Mouse (Mus musculus) ES-Bruce4 (cell line): ENCODE measurements around the gene Medag. TPM values are rescaled to one million over a fixed set of nuclear protein-coding genes. Genes with fewer than 3 reads are reported as not detected.

Experiments
- H3K27ac ChIP-seq: 2 replicates; pipeline ENCODE4 v1.5.1; 2012; ENCODE audit warnings: low read length, inconsistent platforms; ENCODE audit not compliant: insufficient read depth
- H3K27me3 ChIP-seq: 2 replicates; pipeline ENCODE4 v1.6.1; 2012; ENCODE audit warnings: mild to moderate bottlenecking, low read length, inconsistent platforms; ENCODE audit not compliant: control insufficient read depth, poor library complexity, insufficient read depth, severe bottlenecking
- H3K36me3 ChIP-seq: 2 replicates; pipeline ENCODE4 v1.6.1; 2012; ENCODE audit warnings: inconsistent platforms, mild to moderate bottlenecking, low read length, moderate library complexity; ENCODE audit not compliant: control insufficient read depth, poor library complexity, insufficient read depth, severe bottlenecking
- H3K4me1 ChIP-seq: one replicate; pipeline ENCODE4 v1.8.1; 2011; ENCODE audit warnings: low read length; ENCODE audit not compliant: control insufficient read depth, insufficient read depth
- H3K4me3 ChIP-seq: 2 replicates; pipeline ENCODE4 v1.5.1; 2011; ENCODE audit warnings: low read depth, mild to moderate bottlenecking, low read length
- H3K9ac ChIP-seq: 2 replicates; pipeline ENCODE4 v1.6.1; 2012; ENCODE audit warnings: low read depth, mild to moderate bottlenecking, inconsistent platforms; ENCODE audit not compliant: poor library complexity, severe bottlenecking
- H3K9me3 ChIP-seq: replicated peaks from 2 replicates; pipeline ENCODE4 v1.6.1; 2012; ENCODE audit warnings: mild to moderate bottlenecking, low read length, inconsistent platforms; ENCODE audit not compliant: control insufficient read depth, poor library complexity, insufficient read depth, severe bottlenecking
- CTCF ChIP-seq: IDR thresholded peaks from one replicate; pipeline ENCODE4 v1.8.1; 2011; ENCODE audit warnings: low read depth, low read length
- EP300 ChIP-seq: IDR thresholded peaks from 2 replicates; pipeline ENCODE4 v1.6.1; 2011; ENCODE audit warnings: low read depth, low read length; ENCODE audit not compliant: insufficient read depth
- POLR2A ChIP-seq: IDR thresholded peaks from one replicate; pipeline ENCODE4 v1.8.1; 2011; ENCODE audit warnings: low read length; ENCODE audit not compliant: insufficient read depth
- polyA plus RNA-seq: library from polyadenylated mRNA; stranded (reverse); fragments of >200 nt; gene quantifications from 2 replicates; pipeline ENCODE4 v1.2.4, GENCODE M21; 2011; ENCODE audit warnings: low read depth; ENCODE audit not compliant: missing spikeins, insufficient read depth, insufficient read length

Gene Medag
- polyA plus RNA-seq, 1 experiment: 0.30 TPM

GRCm38 (mm10) chr5:149465305-149465704 lies 53.8 kb downstream of the Medag start:
- Histone ChIP-seq H3K9ac (no peak overlapping the region), H3K4me1 (no peaks in the 10 kb centered on the region), H3K4me3 (no peak overlapping the region), H3K36me3 (no peaks in the 10 kb centered on the region), H3K27me3 (no peaks in the 10 kb centered on the region), H3K9me3 (no peaks in the 10 kb centered on the region), H3K27ac (no peak overlapping the region)
- no peak for TF ChIP-seq EP300
- TF ChIP-seq POLR2A: no peak
- TF ChIP-seq CTCF: no peak

GRCm38 (mm10) chr5:149474142-149474541 lies 62.6 kb downstream of the Medag start:
- Histone ChIP-seq H3K27ac (no peak overlapping the region), H3K27me3 (no peaks in the 10 kb centered on the region), H3K9ac (no peak overlapping the region), H3K4me1 (no peaks in the 10 kb centered on the region), H3K4me3 (no peak overlapping the region), H3K9me3 (no peaks in the 10 kb centered on the region), H3K36me3 (no peaks in the 10 kb centered on the region)
- TF ChIP-seq CTCF (no peak), EP300 (no peak), POLR2A (no peak)

- Histone ChIP-seq H3K27ac (no peak overlapping the region), H3K4me1 (no peaks in the 10 kb centered on the region), H3K9ac (no peak overlapping the region), H3K4me3 (no peak overlapping the region), H3K36me3 (no peaks in the 10 kb centered on the region), H3K9me3 (no peaks in the 10 kb centered on the region), H3K27me3 (no peaks in the 10 kb centered on the region)
- TF ChIP-seq EP300: no peak
- TF ChIP-seq CTCF: no peak
- no peak for TF ChIP-seq POLR2A
Observed at GRCm38 (mm10) chr5:149474701-149475468, 63.3 kb downstream of the Medag start.

Other genes with a start within 250 kb of the Medag start
- gene Uspl1, start 227.4 kb upstream of the Medag start, polyA plus RNA-seq: 63.8 and 65.9 TPM in 2 replicates
- gene Hmgb1, start 227.3 kb upstream of the Medag start, polyA plus RNA-seq: 110 and 114 TPM in 2 replicates
- 1.2 TPM in 1 of 2 replicates, not detected in the other for gene Alox5ap, start 147.0 kb upstream of the Medag start, polyA plus RNA-seq
- 3.2 and 4.7 TPM in 2 replicates for gene Tex26, start 27.9 kb downstream of the Medag start, polyA plus RNA-seq
- gene Wdr95, start 116.9 kb downstream of the Medag start, polyA plus RNA-seq: 0.59 TPM in 1 of 2 replicates, not detected in the other
- 154 and 163 TPM in 2 replicates for gene Hsph1, start 224.6 kb downstream of the Medag start, polyA plus RNA-seq